Mouse (Mus musculus): Measurements from ENCODE around the gene Tnfrsf14.

Gene Tnfrsf14

GRCm38 (mm10) chr4:154882014-154882659, 46.2 kb downstream of the Tnfrsf14 start:
- no peak for TF ChIP-seq GATA4 (IDR thresholded peaks at IDR 0.05; ENCODE audit: insufficient replicate concordance, low read length)

- TF ChIP-seq GATA4 (IDR thresholded peaks at IDR 0.05; ENCODE audit: insufficient replicate concordance, low read length): no peak
Measured at GRCm38 (mm10) chr4:154880730-154881129, 47.6 kb downstream of the Tnfrsf14 start.

DNA sequence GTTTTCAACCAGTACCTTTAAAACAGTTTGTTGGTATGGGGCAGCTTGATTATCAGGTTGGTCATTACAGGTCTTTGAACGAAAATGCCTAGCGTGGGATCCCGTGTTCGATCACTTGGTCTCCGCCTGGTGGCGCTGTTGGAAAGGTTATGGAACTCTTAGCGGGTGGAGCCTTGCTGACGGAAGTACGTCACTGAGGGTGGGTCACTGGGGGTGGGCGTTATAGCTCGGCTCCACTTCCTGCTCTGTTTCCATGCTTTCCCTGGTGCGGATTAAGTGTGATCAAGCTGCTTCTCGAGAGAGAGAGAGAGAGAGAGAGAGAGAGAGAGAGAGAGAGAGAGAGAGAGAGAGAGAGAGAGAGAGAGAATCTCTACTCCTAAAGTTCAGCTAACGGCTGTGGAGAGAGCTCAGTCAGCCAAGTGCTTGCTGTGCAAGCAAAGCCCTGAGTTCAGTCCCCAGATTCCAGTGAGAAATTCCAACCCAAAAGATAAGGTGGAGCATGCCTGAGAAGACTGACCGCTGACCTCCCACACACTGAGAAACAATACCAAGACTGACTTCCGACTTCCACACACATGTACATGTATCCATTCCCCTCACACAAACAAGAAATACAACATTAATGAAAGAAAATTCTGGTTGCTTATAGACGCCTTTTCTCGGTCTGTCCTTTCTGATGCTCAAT, 50.4 kb downstream of the Tnfrsf14 start:
- peak; percentile 36; the same call in 1 of the 2 replicates for TF ChIP-seq GATA4 (IDR thresholded peaks at IDR 0.05; ENCODE audit: insufficient replicate concordance, low read length)

DNA sequence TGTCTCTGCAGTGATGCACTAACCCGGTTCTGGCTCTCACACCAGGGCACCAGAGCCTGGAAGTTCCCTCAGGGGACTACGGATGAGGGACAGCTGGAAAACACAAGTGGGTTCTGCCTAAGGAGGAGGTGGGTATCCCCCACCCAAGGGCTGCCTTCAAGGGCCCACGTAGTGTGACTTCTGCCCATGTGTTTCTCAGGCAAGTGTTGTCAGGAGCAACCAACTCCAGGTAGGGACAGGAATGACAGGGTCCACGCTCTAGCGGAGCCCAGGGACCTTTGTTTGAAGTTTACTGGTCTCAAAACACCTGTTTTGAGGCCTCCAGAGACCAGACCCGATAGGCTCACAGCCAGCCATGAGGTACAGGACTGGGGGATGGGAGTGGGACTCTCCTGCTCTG, 55.2 kb downstream of the Tnfrsf14 start:
- no peak for TF ChIP-seq GATA4 (IDR thresholded peaks at IDR 0.05; ENCODE audit: insufficient replicate concordance, low read length)
